Mouse (Mus musculus): ENCODE results near the gene Tpm3. TPM values are rescaled to one million over a fixed set of nuclear protein-coding genes. Genes with fewer than 3 reads are reported as not detected.

The Tpm3 gene
- total RNA-seq (2023) = 536 TPM

GRCm38 (mm10) chr3:90072294-90072693, at the start of gene Tpm3:
TSS of gene Tpm3 (plus strand) at chr3:90072649.

DNA sequence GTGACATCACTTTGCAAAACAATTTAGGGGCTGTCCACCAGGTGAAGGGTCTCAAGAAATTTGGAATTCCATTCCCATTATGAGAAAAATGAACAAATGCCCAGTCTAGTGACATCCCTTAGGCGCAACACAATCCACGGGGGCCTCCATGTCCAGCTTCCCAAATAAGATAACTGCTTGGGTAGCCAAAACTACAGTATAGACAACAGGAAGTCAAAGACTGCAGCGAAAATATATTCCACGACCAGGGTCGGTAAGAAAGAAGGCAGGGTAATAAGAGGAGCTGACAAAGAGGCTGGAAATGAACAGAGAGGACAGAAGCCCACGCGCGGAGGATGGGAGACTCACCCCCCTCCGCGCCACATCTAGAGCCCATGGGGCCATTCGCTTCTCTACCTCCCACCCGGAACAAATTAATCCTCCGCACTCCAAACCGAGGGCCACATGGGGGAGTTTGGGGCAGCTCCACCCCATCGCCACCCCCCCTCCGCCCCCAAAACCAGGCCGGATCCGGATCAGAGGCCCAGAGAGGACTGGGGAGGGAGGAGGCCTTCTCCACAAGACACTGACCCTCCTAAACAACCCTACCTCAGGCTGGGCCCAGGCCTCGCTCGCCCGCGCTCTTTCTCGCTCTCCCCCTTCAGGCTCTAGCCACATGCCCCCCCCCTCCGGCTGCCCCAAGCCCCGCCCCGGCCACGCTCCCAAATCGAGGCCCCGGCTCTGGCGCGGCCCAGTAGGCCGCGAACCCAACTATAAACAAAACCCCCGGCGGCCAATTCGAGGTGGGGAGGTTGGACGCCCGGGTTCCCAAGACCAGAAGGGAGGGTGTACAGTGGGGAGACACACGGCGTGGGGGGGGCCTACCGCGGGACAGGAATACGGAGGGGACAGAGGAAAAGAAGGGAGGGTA, 20.8 kb upstream of the Tpm3 start, which contains the start of gene 4933434E20Rik:
4933434E20Rik (plus strand) TSS at position 196 of the 910 bp plus-strand sequence.

DNA sequence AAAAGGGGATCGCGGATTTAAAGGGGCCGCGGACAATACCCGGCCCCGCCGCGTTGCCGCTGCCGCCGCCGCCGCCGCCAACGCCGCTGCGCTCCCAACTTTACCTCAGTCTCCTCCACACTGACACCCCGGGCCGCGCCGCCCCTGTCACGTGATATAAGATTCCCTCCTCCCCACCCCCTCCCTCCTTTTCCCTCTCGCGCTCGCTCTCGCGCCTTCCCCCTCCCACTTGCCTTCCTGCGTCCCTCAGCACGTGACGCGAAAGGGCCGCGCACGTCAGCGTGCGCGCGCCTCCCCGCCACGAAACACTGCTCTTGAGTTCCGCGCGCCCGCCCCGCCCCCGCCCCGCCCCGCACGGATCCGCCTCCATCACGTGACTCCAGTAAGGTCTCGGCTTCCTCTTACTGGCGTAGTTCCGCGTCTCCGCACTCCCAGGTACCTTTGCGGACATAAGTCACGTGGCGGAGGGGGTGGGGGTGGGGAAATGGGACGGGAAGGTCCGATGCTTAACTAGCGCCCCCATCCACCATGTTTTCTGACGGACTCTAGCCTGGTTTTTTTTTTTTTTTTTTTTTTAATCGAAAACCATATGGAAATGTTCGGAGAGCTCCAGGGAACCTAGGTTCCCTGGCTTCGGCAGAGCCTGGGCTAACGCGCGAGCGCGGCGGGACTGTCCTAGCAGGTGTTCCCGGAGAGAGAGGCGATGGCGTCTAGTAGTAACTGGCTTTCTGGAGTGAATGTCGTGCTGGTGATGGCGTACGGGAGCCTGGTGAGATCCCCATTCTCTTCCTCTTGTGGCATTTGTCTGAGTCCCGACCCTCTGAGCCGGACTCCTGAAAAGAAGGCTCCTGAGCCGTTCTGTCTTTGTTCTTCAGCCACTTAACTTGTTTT, 19.9 kb upstream of the Tpm3 start, which contains the start of gene Ubap2l:
Ubap2l (minus strand) TSS at position 278 of the 891 bp plus-strand sequence.

GRCm38 (mm10) chr3:90103938-90104337, 31.5 kb downstream of the Tpm3 start, which contains the start of gene Nup210l:
TSS of gene Nup210l (plus strand) at chr3:90104132.

Other genes starting within 250 kb of the Tpm3 start
- 1.0 TPM for gene She, start 241.3 kb upstream of the Tpm3 start, total RNA-seq (2023)
- 94.7 TPM for gene Il6ra, start 159.5 kb upstream of the Tpm3 start, total RNA-seq (2023)
- 110 TPM for gene Atp8b2, start 109.1 kb upstream of the Tpm3 start, total RNA-seq (2023)
- 50.9 TPM for gene Hax1, start 73.9 kb upstream of the Tpm3 start, total RNA-seq (2023)
- gene 4933434E20Rik, start 21.0 kb upstream of the Tpm3 start, total RNA-seq (2023) = 90.4 TPM
- 289 TPM for gene Ubap2l, start 20.0 kb upstream of the Tpm3 start, total RNA-seq (2023)
- gene Nup210l, start 31.5 kb downstream of the Tpm3 start, total RNA-seq (2023) = 1.1 TPM
- gene Rps27, start 141.0 kb downstream of the Tpm3 start, total RNA-seq (2023) = 12,553 TPM
- gene Rab13, start 141.0 kb downstream of the Tpm3 start, total RNA-seq (2023) = not detected
- 63.0 TPM for gene Jtb, start 158.9 kb downstream of the Tpm3 start, total RNA-seq (2023)
- not detected for gene Creb3l4, start 170.9 kb downstream of the Tpm3 start, total RNA-seq (2023)
- gene Slc39a1, start 175.5 kb downstream of the Tpm3 start, total RNA-seq (2023) = 17.2 TPM
- gene Crtc2, start 181.5 kb downstream of the Tpm3 start, total RNA-seq (2023) = 97.9 TPM
- gene Dennd4b, start 192.5 kb downstream of the Tpm3 start, total RNA-seq (2023) = 73.2 TPM
- gene Gatad2b, start 220.5 kb downstream of the Tpm3 start, total RNA-seq (2023) = 128 TPM